10 mouse cellular contexts compared by ENCODE assay signal in the genomic region with DNA sequence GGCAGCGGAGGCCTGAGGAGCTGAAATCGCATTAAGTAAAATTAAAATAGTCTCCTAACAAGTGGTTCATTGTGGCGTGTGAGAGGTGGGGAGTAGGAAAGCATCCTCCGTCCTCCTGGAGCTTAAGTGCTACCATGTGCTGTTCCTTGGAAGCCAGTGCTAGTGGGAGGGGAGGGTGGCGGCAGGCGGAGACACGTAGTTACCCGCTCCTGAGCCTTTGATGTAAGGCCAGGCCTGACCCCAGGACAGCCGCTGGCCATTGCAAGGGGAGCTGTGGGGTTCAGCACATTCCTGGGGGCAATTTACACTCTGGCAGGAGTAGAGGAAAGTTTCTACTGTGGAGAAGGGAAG. TPM values are rescaled to one million over a fixed set of nuclear protein-coding genes. Genes with fewer than 3 reads are reported as not detected.
DNase-seq lines count a peak whose midpoint lies in the region; ATAC-seq and TF ChIP-seq lines count a peak whose summit lies in the region.
"Had no signal": no experiment of that assay in that cellular context is flagged by ENCODE, and none has a peak within 500 bp of the region (broad histone marks: within the 10 kb centered on the region; RNA-seq: fewer than 3 reads in every experiment).

No protein-coding gene starts in this region.

- H3K9ac ChIP-seq in forebrain, embryonic 12.5 days = no peak overlapping the region
- no peak overlapping the region for H3K9ac ChIP-seq in forebrain, embryonic 13.5 days
- no peak overlapping the region for H3K9ac ChIP-seq in intestine, embryonic 15.5 days
- H3K9ac ChIP-seq in intestine, postnatal 0 days (ENCODE audit: low read depth, low read length) = no peak overlapping the region
- peak overlapping the region; percentile 25; the same call in 1 of the 2 replicates for H3K9ac ChIP-seq in limb, embryonic 14.5 days (ENCODE audit: low read depth, low read length, severe bottlenecking)

- TF ChIP-seq CTCF in intestine, postnatal 0 days (IDR thresholded peaks at IDR 0.05; ENCODE audit: low read depth) = no peak

- H3K4me3 ChIP-seq in forebrain, embryonic 12.5 days (replicated peaks) = no peak overlapping the region
- no peak overlapping the region for H3K4me3 ChIP-seq in forebrain, embryonic 13.5 days
- H3K4me3 ChIP-seq in intestine, embryonic 15.5 days (replicated peaks) = no peak overlapping the region
- H3K4me3 ChIP-seq in intestine, postnatal 0 days (ENCODE audit: low read depth, low read length) = no peak overlapping the region
- no peak overlapping the region for H3K4me3 ChIP-seq in limb, embryonic 14.5 days (replicated peaks; ENCODE audit: low read length)

- WGBS in forebrain, embryonic 12.5 days = 29% methylated on average over 9 of the region's 9 CpGs
- WGBS in forebrain, embryonic 13.5 days = 34% methylated on average over 9 of the region's 9 CpGs
- 45% methylated on average over 9 of the region's 9 CpGs for WGBS in intestine, embryonic 15.5 days
- 56% methylated on average over 9 of the region's 9 CpGs for WGBS in intestine, postnatal 0 days
- WGBS in limb, embryonic 14.5 days = 13% methylated on average over 9 of the region's 9 CpGs

- peaks cover 24% of the 10 kb centered on the region for H3K36me3 ChIP-seq in forebrain, embryonic 12.5 days (replicated peaks)
- H3K36me3 ChIP-seq in forebrain, embryonic 13.5 days (ENCODE audit: poor library complexity, severe bottlenecking) = peaks cover 21% of the 10 kb centered on the region
- H3K36me3 ChIP-seq in intestine, embryonic 15.5 days = peaks cover 6% of the 10 kb centered on the region; the same call in 1 of the 2 replicates
- peaks cover 19% of the 10 kb centered on the region for H3K36me3 ChIP-seq in intestine, postnatal 0 days (ENCODE audit: control insufficient read depth, insufficient read depth)
- peaks cover 21% of the 10 kb centered on the region for H3K36me3 ChIP-seq in limb, embryonic 14.5 days (ENCODE audit: control insufficient read depth, insufficient read depth, low read length)

- H3K4me2 ChIP-seq in forebrain, embryonic 12.5 days = peak overlapping the region; percentile 19; the same call in 1 of the 2 replicates
- no peak overlapping the region for H3K4me2 ChIP-seq in forebrain, embryonic 13.5 days
- no peak overlapping the region for H3K4me2 ChIP-seq in intestine, embryonic 15.5 days (replicated peaks)
- no peak overlapping the region for H3K4me2 ChIP-seq in intestine, postnatal 0 days (replicated peaks; ENCODE audit: low read depth)
- H3K4me2 ChIP-seq in limb, embryonic 14.5 days (replicated peaks; ENCODE audit: low read depth, low read length, severe bottlenecking) = peak overlapping the region; percentile 40

- intact Hi-C loops in left cerebral cortex, postnatal 4 days (cut with DNase I) = loop anchor here (5.0 kb wide), 1 partner anchor 51 kb away; no protein-coding TSS in a partner anchor
- intact Hi-C loops in left cerebral cortex, postnatal 14 days (cut with DNase I) = loop anchor here (2.0 kb wide), 1 partner anchor 32 kb away; no protein-coding TSS in a partner anchor

- H3K27me3 ChIP-seq in forebrain, embryonic 12.5 days = peaks cover 5% of the 10 kb centered on the region; the same call in 1 of the 2 replicates
- 0 out of 2 replicates have a peak, but pooled peaks cover 5% of the 10 kb centered on the region for H3K27me3 ChIP-seq in forebrain, embryonic 13.5 days
- no peaks in the 10 kb centered on the region for H3K27me3 ChIP-seq in intestine, embryonic 15.5 days (replicated peaks)
- no peaks in the 10 kb centered on the region for H3K27me3 ChIP-seq in intestine, postnatal 0 days (replicated peaks; ENCODE audit: control insufficient read depth, insufficient read depth, low read length)
- no peaks in the 10 kb centered on the region for H3K27me3 ChIP-seq in limb, embryonic 14.5 days (ENCODE audit: control insufficient read depth, insufficient read depth, low read length)

- H3K27ac ChIP-seq in forebrain, embryonic 12.5 days = peak overlapping the region; percentile 42
- no peak overlapping the region for H3K27ac ChIP-seq in forebrain, embryonic 13.5 days
- H3K27ac ChIP-seq in intestine, embryonic 15.5 days = no peak overlapping the region
- H3K27ac ChIP-seq in intestine, postnatal 0 days (ENCODE audit: low read depth, low read length) = no peak overlapping the region
- H3K27ac ChIP-seq in limb, embryonic 14.5 days (replicated peaks; ENCODE audit: low read depth, low read length) = peak overlapping the region; percentile 91

- H3K9me3 ChIP-seq in forebrain, embryonic 12.5 days = no peaks in the 10 kb centered on the region
- H3K9me3 ChIP-seq in forebrain, embryonic 13.5 days (replicated peaks) = no peaks in the 10 kb centered on the region
- no peaks in the 10 kb centered on the region for H3K9me3 ChIP-seq in intestine, embryonic 15.5 days
- no peaks in the 10 kb centered on the region for H3K9me3 ChIP-seq in intestine, postnatal 0 days (ENCODE audit: control insufficient read depth)
- H3K9me3 ChIP-seq in limb, embryonic 14.5 days (ENCODE audit: control insufficient read depth, low read length) = no peaks in the 10 kb centered on the region

- DNase-seq in embryo, embryonic 9.5 days (ENCODE audit: extremely low spot score) = peak; percentile 36
- DNase-seq in limb, embryonic 14.5 days (ENCODE audit: low spot score) = peak; percentile 77
- no peak for DNase-seq in left cerebral cortex, postnatal 4 days
- no peak for DNase-seq in left cerebral cortex, postnatal 14 days (ENCODE audit: low spot score in 2 of 2)
- DNase-seq: thymus, adult 18-20 months had no signal

- peaks cover 4% of the 10 kb centered on the region for H3K4me1 ChIP-seq in forebrain, embryonic 12.5 days
- peaks cover 11% of the 10 kb centered on the region; the same call in 1 of the 2 replicates for H3K4me1 ChIP-seq in forebrain, embryonic 13.5 days
- 0 out of 2 replicates have a peak, but pooled peaks cover 2% of the 10 kb centered on the region for H3K4me1 ChIP-seq in intestine, embryonic 15.5 days (replicated peaks)
- no peaks in the 10 kb centered on the region for H3K4me1 ChIP-seq in intestine, postnatal 0 days (replicated peaks; ENCODE audit: control insufficient read depth, insufficient read depth, low read length)
- H3K4me1 ChIP-seq in limb, embryonic 14.5 days (ENCODE audit: control insufficient read depth, insufficient read depth, low read length) = peaks cover 35% of the 10 kb centered on the region

- ATAC-seq in forebrain, embryonic 12.5 days (ENCODE audit: low FRiP score) = no peak
- no peak for ATAC-seq in forebrain, embryonic 13.5 days
- 0 out of 2 replicates have a peak, but pooled peaks have one; percentile 7 for ATAC-seq in intestine, embryonic 15.5 days
- no peak for ATAC-seq in intestine, postnatal 0 days
- peak; percentile 86 for ATAC-seq in limb, embryonic 14.5 days (ENCODE audit: low FRiP score, low read depth)

- no peak for TF ChIP-seq POLR2A in limb, embryonic 14.5 days (IDR thresholded peaks at IDR 0.05; ENCODE audit: borderline replicate concordance, extremely low read depth, insufficient read depth, insufficient read length)

RNA-seq across cellular contexts. Expression of a gene that starts 8.1 kb away (rescaled TPM):
- polyA plus RNA-seq in forebrain, embryonic 12.5 days (2016; fragmentation: Nextera tagmentation; extraction: Ambion mirVana) = 16.0 and 22.6 TPM in 2 replicates
- 0.96 and 1.4 TPM in 2 replicates for polyA plus RNA-seq in forebrain, embryonic 13.5 days (2015; fragmentation: Nextera tagmentation; extraction: Ambion mirVana)
- 7.1 and 8.2 TPM in 2 replicates for polyA plus RNA-seq in intestine, embryonic 15.5 days (2015; fragmentation: Nextera tagmentation; extraction: Ambion mirVana)
- 1.5 and 2.2 TPM in 2 replicates for polyA plus RNA-seq in intestine, postnatal 0 days (2015; fragmentation: Nextera tagmentation; extraction: Ambion mirVana)
- polyA plus RNA-seq in limb, embryonic 14.5 days (2012; rRNA removed) = 50.3 and 57.4 TPM in 2 replicates
- 74.6 and 75.4 TPM in 2 replicates for polyA plus RNA-seq in limb, embryonic 14.5 days (2014; fragmentation: Nextera tagmentation; extraction: Ambion mirVana)
- total RNA-seq in left cerebral cortex, postnatal 4 days (2021) = 1 to 10 TPM; 2.2 to 3.4 TPM
- 1 to 10 TPM; 2.9 to 3.4 TPM for total RNA-seq in left cerebral cortex, postnatal 14 days (2021)
- total RNA-seq: hematopoietic stem cell, adult 5-6 weeks had no signal

RNA-seq across cellular contexts. Expression of a gene that starts 16.4 kb away (rescaled TPM):
- polyA plus RNA-seq in forebrain, embryonic 12.5 days (2016; fragmentation: Nextera tagmentation; extraction: Ambion mirVana) = 104 and 108 TPM in 2 replicates
- polyA plus RNA-seq in forebrain, embryonic 13.5 days (2015; fragmentation: Nextera tagmentation; extraction: Ambion mirVana) = 141 and 143 TPM in 2 replicates
- 94.2 and 99.7 TPM in 2 replicates for polyA plus RNA-seq in intestine, embryonic 15.5 days (2015; fragmentation: Nextera tagmentation; extraction: Ambion mirVana)
- 115 and 126 TPM in 2 replicates for polyA plus RNA-seq in intestine, postnatal 0 days (2015; fragmentation: Nextera tagmentation; extraction: Ambion mirVana)
- 93.6 and 113 TPM in 2 replicates for polyA plus RNA-seq in limb, embryonic 14.5 days (2012; rRNA removed)
- 34.5 and 38.3 TPM in 2 replicates for polyA plus RNA-seq in limb, embryonic 14.5 days (2014; fragmentation: Nextera tagmentation; extraction: Ambion mirVana)
- 100 to 1,000 TPM; 102 to 105 TPM for total RNA-seq in left cerebral cortex, postnatal 4 days (2021)
- 10 to 100 TPM; 82.0 to 85.4 TPM for total RNA-seq in left cerebral cortex, postnatal 14 days (2021)

RNA-seq across cellular contexts. Expression of a gene that starts 22.4 kb away (rescaled TPM):
- polyA plus RNA-seq in forebrain, embryonic 12.5 days (2016; fragmentation: Nextera tagmentation; extraction: Ambion mirVana) = 104 and 105 TPM in 2 replicates
- 53.5 and 58.2 TPM in 2 replicates for polyA plus RNA-seq in forebrain, embryonic 13.5 days (2015; fragmentation: Nextera tagmentation; extraction: Ambion mirVana)
- polyA plus RNA-seq in intestine, embryonic 15.5 days (2015; fragmentation: Nextera tagmentation; extraction: Ambion mirVana) = 26.7 and 27.6 TPM in 2 replicates
- 11.7 and 12.2 TPM in 2 replicates for polyA plus RNA-seq in intestine, postnatal 0 days (2015; fragmentation: Nextera tagmentation; extraction: Ambion mirVana)
- polyA plus RNA-seq in limb, embryonic 14.5 days (2012; rRNA removed) = 113 and 119 TPM in 2 replicates
- polyA plus RNA-seq in limb, embryonic 14.5 days (2014; fragmentation: Nextera tagmentation; extraction: Ambion mirVana) = 58.3 and 68.4 TPM in 2 replicates
- 100 to 1,000 TPM; 211 to 214 TPM for total RNA-seq in left cerebral cortex, postnatal 4 days (2021)
- total RNA-seq in left cerebral cortex, postnatal 14 days (2021) = 100 to 1,000 TPM; 241 to 264 TPM

RNA-seq across cellular contexts. Expression of a gene that starts 43.0 kb away (rescaled TPM):
- 68.5 and 72.4 TPM in 2 replicates for polyA plus RNA-seq in forebrain, embryonic 12.5 days (2016; fragmentation: Nextera tagmentation; extraction: Ambion mirVana)
- polyA plus RNA-seq in forebrain, embryonic 13.5 days (2015; fragmentation: Nextera tagmentation; extraction: Ambion mirVana) = 70.9 and 81.6 TPM in 2 replicates
- 55.4 and 60.7 TPM in 2 replicates for polyA plus RNA-seq in intestine, embryonic 15.5 days (2015; fragmentation: Nextera tagmentation; extraction: Ambion mirVana)
- 41.7 and 43.0 TPM in 2 replicates for polyA plus RNA-seq in intestine, postnatal 0 days (2015; fragmentation: Nextera tagmentation; extraction: Ambion mirVana)
- polyA plus RNA-seq in limb, embryonic 14.5 days (2012; rRNA removed) = 66.3 and 77.4 TPM in 2 replicates
- 59.9 and 69.1 TPM in 2 replicates for polyA plus RNA-seq in limb, embryonic 14.5 days (2014; fragmentation: Nextera tagmentation; extraction: Ambion mirVana)
- total RNA-seq in left cerebral cortex, postnatal 4 days (2021) = 10 to 100 TPM; 37.8 to 39.5 TPM
- 10 to 100 TPM; 25.3 to 26.8 TPM for total RNA-seq in left cerebral cortex, postnatal 14 days (2021)

RNA-seq across cellular contexts. Expression of a gene that starts 46.9 kb away (rescaled TPM):
- 7.7 and 10.8 TPM in 2 replicates for polyA plus RNA-seq in forebrain, embryonic 12.5 days (2016; fragmentation: Nextera tagmentation; extraction: Ambion mirVana)
- 10.0 and 11.2 TPM in 2 replicates for polyA plus RNA-seq in forebrain, embryonic 13.5 days (2015; fragmentation: Nextera tagmentation; extraction: Ambion mirVana)
- polyA plus RNA-seq in intestine, embryonic 15.5 days (2015; fragmentation: Nextera tagmentation; extraction: Ambion mirVana) = 7.1 and 7.4 TPM in 2 replicates
- polyA plus RNA-seq in intestine, postnatal 0 days (2015; fragmentation: Nextera tagmentation; extraction: Ambion mirVana) = 1.6 and 2.1 TPM in 2 replicates
- polyA plus RNA-seq in limb, embryonic 14.5 days (2012; rRNA removed) = 48.9 and 52.5 TPM in 2 replicates
- polyA plus RNA-seq in limb, embryonic 14.5 days (2014; fragmentation: Nextera tagmentation; extraction: Ambion mirVana) = 14.4 and 18.7 TPM in 2 replicates
- 1 to 10 TPM; 3.5 to 5.1 TPM for total RNA-seq in left cerebral cortex, postnatal 4 days (2021)
- 1 to 10 TPM; 1.9 to 2.5 TPM for total RNA-seq in left cerebral cortex, postnatal 14 days (2021)
- total RNA-seq: hematopoietic stem cell, adult 5-6 weeks had no signal

Comparison
In these comparisons a context has a peak if more than half of its experiments do, and no peak if none do; other contexts are left out.
1. ATAC-seq: peak in intestine, embryonic 15.5 days (single experiment) and limb, embryonic 14.5 days (single experiment); none in forebrain, embryonic 12.5 days (single experiment), forebrain, embryonic 13.5 days (single experiment) and intestine, postnatal 0 days (single experiment).
2. H3K27ac ChIP-seq: peak in forebrain, embryonic 12.5 days (single experiment) and limb, embryonic 14.5 days (single experiment); none in forebrain, embryonic 13.5 days (single experiment), intestine, embryonic 15.5 days (single experiment) and intestine, postnatal 0 days (single experiment).
3. H3K4me2 ChIP-seq: peak in forebrain, embryonic 12.5 days (single experiment) and limb, embryonic 14.5 days (single experiment); none in forebrain, embryonic 13.5 days (single experiment), intestine, embryonic 15.5 days (single experiment) and intestine, postnatal 0 days (single experiment).
4. DNase-seq: peak in embryo, embryonic 9.5 days (single experiment) and limb, embryonic 14.5 days (single experiment); none in left cerebral cortex, postnatal 4 days (single experiment) and left cerebral cortex, postnatal 14 days (0 of 2).